Mouse (Mus musculus) heart, adult 2 months (tissue): ENCODE data around the gene AC124108.1.

Source experiments
- CTCF ChIP-seq: fragments of 200-600 bp; IDR thresholded peaks from 2 replicates; pipeline ENCODE4 v1.8.1; 2022; ENCODE audit warnings: antibody characterized with exemption, mild to moderate bottlenecking, moderate library complexity
- EP300 ChIP-seq: fragments of 200-500 bp; IDR thresholded peaks from 2 replicates; pipeline ENCODE4 v1.6.1; 2011; ENCODE audit warnings: low read depth, low read length, control low read depth; ENCODE audit not compliant: insufficient read depth

- no peak for TF ChIP-seq CTCF
- TF ChIP-seq EP300 = no peak
Observed at GRCm38 (mm10) chr1:132149410-132149809, 41.8 kb upstream of the AC124108.1 start.
